Mouse (Mus musculus) adrenal gland, adult 8-10 months (tissue): ENCODE data around the gene Sik2. TPM values are rescaled to one million over a fixed set of nuclear protein-coding genes. Genes with fewer than 3 reads are reported as not detected.
A peak's percentile ranks its signal among the peaks of the same experiment; 100 is the strongest.

Experiments
- DNase-seq: peaks from one replicate; pipeline ENCODE4 v3.0.0; 2022
- total RNA-seq, 4 experiments: library from RNA; stranded (reverse); gene quantifications; 2 replicates each; pipeline ENCODE4 v1.2.4; 2022

Sik2 gene
- total RNA-seq, 4 experiments from 2014 or later = 58.6 to 85.4 (median 73.7) TPM

DNA sequence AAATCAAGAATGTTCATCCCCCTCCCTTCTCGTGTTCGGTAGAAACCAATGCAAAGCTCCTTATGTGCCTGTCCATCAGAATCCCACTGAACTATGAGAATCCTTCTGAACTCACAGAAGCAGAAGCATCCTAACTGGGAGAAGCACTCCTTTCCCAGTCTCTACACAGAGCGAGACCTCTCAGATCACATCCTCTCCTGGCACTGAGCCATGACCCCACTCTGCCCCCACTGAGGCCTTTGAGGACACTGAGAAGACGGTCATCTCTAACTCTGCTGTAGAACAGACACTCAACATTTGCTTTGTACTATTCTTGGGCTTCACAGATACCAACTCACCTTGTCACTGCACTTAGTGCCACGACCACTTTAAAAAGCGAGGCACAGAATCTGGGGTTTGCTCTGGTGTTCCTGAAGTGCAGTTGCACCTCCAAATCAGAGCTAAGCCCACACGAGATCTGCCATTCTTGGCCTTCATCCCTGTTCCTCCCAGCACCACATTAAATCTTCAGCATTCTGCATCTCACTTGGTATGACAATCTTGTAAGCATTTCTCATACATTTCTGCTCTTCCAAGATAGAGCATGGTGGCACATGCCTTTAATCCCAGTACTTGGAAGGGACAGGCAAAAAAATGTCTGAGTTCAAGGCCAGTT, 96.9 kb downstream of the Sik2 start:
- no peak for DNase-seq

DNA sequence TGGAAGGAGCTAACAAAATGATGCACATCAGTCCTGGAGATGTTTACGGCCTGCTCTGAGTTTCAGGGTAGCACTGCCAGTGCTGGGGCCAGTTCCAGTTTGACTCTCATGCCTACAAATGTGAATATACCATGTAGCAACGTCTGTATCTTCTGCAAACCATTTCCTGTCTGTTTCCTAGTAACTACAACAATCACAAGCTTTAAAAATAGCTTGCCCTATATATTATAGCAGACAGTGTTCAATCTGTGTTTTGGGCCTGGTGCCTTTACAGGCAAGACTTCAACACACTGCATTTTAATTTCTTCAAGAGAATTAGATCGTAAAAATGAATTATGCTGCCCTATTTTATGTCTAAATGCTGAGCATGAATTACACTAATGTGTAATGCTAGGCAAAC, 103.6 kb downstream of the Sik2 start:
- no peak for DNase-seq

DNA sequence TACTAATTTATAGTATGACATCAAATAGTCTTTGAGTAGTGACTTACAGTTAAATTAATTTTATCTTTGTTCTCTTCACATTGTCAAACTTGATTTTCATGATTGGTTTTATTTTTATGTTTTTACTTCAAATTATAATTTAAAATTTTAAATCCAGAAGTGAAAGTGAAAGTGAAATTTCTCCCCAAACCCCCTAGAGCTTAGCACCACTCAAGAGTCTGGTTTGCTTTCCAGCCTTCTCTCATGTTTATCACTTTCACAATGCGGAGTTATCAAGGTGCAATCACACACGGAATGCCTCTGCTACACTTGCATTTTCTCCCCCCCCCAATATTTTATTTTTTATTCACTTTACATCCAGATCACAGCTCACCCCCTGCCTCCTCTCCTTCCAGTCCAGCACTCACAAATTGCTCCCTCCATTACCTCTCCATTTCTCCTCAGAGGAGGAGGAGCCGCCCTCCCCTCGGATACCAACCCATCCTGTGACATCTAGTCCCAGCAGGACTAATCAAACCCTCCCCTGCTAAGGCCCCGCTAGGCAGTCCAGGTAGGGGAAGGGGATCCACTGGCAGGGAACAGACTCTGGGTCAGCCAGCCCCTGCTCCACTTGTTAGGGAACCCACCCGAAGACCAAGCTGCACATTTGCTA, 104.6 kb downstream of the Sik2 start:
- DNase-seq = no peak

DNA sequence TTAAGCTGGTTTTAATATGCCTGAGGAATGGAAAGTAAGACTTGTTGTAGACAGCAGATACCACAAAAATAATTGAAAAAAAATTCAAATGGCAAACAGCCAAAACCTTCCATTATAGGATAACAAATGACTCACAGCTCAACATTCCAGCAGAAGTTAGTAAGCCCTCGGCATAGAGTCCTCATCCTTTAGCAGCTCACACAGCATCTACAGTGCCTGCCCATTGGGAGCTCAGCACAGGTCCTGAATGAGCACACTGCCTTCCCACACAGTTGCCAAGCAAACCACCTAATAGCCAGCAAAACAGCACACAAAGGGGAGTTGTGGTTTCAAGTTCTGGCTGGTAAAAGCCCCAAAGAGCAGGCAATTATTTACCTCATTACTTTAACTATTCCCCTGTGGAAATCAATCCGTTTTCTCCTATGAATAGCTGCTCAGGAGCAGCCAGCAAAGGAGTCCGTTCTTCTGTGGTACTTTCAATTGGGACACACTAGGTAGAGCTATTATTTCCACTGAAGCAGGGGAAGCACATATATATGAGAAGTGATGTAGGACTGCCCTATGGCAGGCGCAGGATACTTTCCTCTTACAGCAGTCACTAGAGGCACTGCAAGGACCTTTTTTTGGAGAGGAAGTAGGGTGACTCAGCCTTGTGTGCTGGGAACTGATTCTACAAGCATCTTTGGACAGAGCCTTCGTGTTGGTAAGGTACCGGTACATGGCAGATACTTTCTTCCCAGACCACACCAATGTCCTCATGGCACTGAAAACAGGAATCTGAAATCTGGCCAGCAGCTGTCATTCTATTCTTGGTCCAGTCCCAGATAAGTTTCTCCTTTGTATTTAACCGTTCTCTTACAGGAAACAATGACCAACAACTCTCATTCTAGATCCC, 108.6 kb downstream of the Sik2 start:
- no peak for DNase-seq

DNA sequence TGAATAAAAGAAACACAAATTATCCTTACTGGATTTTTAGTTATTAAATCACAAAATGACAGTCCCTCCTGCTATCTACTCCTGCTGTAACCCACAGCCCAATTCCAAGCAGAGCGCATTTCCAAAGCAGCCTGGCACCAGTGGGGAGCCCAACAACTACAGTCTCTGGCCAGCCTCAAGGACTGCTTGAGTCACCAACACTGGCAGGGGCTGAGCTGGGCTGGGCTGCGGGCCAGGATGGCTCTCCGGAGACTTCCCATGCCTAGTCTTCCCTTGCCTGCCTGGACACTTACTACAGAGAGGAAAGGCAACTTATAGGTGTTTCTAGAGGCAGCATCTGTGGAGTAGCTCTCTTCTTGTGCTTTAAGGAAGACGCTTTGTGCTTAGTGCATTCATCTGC, 115.2 kb downstream of the Sik2 start:
- peak; percentile 87 for DNase-seq

DNA sequence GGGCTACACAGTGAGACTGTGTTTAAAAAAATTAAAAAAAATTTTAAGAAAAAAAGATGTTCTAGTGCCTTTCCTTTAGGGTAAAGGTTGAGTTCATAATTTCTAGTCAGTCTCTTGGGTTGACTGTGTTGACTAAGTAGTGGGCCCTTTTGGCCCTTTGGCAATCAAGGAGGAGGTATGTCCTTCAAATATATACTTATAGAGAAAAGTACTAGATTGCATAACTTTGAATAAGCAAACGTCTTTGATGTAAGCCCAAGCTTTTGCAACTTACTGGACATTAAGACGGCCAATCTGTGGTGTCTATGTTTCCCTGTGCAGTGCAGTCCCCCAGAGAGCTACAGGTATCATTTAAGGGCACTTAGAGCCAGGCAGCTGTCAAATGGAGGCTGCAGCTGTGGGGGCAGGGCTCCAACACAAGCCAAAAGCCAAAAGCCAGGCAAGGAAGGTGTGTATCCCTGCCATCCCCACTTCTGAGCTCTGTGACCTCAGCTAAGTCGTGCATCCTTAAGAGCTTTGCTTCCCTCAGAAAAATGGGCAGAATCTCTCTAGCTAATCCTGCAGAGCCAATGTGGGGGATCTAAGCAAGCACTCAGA, 118.3 kb downstream of the Sik2 start:
- no peak for DNase-seq

DNA sequence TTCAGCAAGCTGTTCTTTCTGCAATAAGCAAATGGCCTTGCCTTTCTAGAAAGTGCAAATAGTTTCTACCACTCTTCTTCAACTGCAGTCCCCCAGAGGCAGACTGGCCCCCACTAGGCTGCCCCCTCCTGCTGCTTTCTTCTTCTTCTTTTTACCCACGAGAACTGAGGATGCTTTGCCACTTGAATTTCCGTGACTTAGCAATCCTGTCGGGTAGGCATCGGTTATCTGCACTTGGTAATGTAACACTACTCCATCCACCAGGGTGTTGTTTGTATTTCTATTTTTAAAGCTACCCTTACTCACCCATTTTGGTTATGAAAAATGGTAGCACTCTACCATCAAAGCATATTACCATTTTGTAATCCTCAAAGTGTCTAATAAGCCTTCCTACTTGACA, 118.9 kb downstream of the Sik2 start:
- DNase-seq = no peak

DNA sequence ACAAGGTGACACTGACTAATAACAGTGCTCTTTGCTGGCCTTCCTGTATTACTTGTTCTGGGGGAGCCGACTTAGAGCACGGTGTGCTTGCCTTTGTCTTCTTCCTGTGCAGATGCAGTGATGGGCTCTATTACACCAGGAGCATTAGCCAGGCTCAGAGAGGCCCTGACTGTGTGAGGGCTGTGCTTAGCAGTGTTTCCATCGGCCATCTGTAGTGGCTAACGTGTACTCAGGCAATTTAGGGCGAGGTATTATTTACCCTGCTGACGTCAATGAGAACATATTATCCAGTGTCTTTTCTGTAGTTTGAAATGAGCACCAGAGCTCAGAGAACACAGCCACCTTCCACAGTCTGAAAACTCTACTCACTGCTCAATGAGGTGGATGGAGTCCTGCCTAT, 119.7 kb downstream of the Sik2 start:
- DNase-seq = no peak

DNA sequence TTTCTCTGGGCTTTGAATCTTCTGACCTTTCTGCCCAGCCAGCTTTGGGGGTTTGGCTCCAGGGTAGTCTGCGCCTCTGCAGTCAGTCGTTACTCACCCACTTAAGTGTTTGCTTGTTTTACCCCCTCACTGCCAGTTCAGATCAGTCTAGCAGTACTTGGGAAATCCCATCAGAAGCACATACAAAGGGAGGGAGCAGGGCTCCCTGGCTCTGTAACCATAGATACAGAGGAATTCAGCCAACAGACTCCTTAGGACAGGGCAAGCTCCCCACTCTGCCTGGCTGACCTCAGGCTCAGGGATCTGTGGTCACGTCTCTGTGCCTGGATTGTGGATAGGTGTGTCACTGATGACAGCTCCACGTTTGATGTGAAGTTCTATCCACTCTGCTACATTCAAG, 121.5 kb downstream of the Sik2 start:
- DNase-seq = no peak

DNA sequence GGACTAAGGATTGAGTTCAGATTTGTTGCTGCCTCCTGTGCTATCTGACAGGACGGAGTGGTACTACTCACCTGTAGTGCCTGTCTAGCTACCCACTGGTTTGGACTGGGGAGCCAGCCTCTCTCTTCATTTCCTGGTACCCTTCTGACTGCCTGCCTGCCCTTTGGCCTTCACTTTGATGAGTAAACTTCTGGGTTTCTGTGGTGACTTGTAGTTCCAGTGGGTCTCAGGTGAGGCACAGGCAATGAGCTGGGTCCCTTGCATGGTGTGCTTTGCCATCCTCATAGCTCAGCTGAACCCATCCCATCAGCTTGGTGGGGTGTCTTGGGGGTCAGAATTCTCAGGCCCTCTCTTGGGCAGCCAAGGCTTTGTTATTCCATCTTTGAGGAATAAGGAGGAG, 122.0 kb downstream of the Sik2 start:
- DNase-seq = no peak

DNA sequence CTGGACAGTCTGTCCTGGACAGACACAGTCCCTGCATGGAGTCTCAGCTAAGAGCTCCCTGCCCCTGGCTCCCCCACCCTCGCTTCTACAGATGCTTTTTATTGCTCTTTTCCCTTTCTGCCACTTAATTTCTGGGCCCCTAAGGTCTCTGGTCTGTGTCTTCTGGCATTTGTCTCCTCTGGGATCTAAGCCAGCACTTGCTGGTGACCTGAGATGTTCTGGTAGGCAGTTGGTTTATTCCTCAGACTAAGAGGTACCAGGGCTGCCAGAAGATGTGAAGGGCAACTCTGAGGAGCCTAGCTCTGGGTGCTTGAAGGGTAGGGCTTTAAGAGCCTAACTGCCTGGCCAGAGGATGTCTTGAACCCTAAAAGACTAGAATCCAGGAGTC, 123.3 kb downstream of the Sik2 start:
- DNase-seq = no peak

DNA sequence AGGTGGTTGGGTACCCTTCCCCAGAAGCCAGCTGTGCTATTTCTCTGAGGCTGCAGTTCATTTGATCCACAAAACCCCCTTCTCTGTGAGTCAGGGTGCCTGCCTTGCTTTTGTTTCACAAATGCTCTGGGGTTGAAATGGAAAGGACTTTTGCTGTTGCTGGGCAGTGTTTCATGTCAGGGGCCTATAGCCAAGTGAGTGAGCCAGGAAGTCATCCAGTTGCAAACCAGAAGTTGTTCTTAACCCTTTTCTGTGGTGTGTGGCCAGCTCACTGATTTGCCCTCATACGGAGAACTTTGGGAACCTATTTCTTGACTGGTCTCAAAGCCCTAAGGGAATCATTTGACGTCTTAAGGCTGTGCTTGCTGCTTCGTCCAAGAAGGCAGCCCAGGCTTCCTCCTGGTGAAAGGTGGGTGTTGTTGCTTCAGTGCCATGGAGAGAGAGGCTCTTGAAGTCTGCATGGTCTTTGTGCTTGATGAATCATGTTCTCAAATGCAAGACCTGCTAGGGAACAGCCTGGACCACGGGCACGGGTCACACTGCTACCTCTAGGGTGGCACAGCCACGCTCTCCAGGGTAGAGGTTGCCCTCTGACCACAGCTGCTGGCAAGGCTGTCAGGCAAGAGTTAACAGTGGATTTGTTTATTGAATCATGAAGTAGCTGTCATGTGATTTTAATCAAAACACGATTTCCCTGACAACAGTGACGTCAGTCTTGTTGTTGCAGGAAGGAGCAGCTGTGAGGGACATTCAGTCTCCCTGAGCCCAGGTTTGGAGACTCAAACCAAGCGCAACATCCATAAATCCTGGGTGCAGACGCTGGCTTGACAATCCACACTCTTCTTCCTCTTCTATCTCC, 123.9 kb downstream of the Sik2 start:
- peak; percentile 41 for DNase-seq

DNA sequence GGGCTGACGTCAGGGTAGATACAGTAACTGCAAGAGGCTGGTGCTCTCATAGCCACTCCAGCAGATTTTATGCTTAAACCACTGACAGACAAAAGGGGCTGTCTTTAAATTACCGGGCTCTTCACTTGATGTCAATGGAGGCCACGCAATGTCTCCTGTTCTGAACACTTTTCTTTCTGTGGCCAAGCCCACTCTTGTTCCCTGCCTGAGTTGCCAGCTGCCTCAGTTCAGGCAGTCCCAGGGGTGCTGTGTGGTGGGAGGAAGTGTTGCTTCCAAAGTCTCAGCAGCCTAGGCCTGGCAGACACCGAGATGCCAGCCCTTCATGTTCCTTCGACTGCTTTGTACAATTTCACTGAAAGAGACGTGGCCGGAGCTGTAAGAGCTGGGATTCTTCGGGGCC, 124.8 kb downstream of the Sik2 start:
- no peak for DNase-seq

DNA sequence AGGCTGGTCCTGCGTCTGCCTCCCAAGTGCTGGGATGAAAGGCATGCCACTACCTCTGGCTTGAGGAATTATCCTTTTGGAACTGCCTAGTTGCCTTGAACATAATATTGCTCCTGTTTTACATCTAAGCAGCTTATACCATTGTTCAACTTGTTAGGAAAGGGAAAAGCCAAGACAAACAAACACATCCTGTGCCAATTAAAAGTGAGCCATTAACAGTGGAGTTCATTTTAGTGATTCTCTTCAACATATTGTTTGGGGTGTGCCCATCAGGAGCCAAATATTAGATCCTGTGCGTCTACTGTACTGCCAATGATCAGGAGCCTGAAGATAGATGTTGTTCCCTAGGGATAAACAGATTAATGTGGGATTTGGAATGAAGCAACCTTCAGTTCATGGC, 126.7 kb downstream of the Sik2 start:
- no peak for DNase-seq

DNA sequence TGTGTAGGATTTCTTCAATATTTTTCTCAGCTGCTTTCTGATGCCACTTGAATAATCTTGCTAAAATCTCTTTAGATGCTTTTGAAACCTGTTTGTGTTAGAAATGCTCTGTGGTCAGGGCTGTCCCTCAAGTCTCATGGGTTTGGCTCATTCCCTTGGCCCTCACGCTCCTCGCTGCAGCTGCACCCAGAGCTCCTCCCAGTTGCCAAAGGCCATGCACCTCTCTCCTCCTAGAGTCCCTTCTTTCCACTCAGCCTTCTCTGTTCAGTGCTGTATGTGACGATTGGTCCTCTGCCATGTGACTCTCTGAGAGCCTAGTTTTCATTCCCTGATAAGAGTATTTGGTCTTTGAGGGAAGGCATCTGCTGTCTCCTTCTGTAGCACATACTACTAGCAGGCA, 131.4 kb downstream of the Sik2 start:
- no peak for DNase-seq

DNA sequence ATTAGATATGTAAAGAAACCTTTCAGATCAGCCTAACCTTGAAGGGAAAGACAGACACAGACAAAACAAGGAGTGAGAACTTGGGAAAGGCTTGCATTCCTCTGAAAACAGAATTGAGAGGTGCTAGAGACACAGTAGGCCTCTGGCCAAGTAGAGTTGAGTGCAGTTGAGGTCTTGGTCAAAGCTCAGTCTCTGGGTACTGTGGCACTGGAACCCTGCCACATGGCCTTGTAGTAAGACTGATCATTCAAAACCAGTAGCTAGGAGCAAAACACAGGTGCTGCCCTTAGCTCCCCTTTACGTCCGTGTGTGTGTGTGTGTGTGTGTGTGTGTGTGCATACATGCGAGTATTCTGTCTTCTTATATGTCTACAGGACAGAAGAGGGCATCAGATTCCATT, 132.6 kb downstream of the Sik2 start:
- peak; percentile 66 for DNase-seq

DNA sequence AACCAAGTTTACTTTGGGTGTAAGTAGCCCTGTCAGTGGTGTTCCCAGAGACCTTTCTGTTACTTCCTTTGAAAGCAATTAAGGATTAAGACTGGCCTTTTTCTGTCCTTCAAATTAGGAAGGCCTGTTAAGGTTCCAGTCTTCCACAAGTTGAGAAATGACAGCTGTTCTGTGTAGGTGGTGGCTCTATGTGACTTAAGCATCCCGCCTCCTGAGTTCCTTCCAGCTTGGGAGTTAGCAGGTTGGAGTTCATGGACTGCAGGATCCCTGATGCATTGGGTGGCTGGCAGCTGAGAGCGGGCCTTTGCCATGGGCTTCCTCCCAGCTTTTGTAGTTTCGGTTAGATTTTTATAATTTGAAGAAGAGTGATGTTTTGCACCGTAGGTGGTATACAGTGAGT, 133.4 kb downstream of the Sik2 start:
- no peak for DNase-seq

DNA sequence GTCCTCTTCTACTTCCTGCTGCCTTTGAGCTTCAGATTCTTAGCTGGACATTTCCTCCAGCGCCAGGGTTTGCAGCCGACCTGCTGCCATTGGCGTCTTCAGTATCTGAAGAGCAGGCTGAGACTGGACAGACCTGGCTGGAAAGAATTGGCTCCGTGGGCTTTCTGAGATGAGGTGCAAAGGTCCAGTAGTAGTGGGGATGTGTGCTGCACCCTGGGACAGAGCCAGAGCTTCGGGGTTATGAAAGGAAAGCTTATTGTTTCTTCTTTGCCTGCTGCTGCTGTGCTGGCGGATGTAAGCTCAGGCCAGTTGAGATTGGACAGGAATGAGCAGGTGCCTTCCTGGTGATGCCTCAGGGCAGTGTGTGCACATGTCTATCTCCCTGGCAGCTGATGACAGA, 134.8 kb downstream of the Sik2 start:
- no peak for DNase-seq

DNA sequence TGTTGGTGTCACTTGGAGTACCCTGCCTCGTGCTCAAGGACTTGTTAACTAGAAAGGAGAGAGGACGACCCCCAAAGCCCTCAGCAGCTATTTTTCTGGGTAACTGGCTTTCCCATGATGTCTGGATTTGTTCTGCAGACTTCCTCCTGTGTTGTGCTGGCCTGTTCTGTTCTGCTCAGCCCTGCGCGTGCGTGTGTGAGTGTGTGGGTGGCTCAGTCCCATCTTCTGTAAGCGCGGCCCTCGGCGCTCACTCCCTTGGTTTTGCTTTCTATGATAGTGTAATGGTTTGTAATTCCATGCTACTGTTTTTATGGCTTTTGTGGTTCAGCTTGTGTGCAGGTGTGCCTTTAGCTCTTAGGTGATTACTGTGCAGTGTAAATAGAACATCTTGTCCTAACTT, 135.7 kb downstream of the Sik2 start:
- no peak for DNase-seq

DNA sequence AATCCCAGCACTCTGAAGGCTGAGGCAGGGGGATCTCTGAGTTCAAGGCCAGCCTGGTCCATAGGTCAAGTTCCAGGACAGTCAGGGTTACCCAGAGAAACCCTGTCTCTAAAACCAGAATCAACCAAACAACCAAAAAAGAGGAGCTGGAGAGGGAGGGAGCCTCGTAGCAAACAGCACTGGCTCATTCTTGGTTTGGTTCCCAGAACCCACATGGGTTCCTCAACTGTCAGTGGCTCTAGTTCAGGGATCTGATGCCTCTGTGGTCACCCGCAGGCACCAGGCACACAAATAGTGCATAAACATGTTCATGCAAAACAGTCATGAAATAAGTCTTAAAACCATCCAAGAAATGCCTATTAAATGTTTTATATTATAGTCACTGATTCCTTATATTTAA, 140.7 kb downstream of the Sik2 start:
- no peak for DNase-seq

DNA sequence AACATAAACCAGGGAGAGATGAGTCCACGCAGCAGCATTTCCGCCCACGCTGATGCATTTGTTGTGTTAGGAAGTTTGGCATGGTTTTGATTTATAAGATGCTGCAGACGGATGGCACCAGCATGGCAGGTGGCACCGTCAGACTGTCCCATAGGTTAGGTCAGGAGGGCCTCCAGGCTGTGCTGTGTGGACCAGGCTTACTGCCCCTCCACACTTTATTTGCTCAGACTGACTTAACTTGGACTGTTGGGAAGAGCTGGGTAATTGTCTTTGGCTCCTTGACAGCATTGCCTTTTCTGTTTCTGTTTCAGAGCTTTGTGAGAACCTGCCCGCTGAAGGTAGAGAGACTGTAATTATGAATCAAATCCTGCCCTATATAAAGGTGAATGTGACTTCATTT, 141.9 kb downstream of the Sik2 start:
- no peak for DNase-seq

DNA sequence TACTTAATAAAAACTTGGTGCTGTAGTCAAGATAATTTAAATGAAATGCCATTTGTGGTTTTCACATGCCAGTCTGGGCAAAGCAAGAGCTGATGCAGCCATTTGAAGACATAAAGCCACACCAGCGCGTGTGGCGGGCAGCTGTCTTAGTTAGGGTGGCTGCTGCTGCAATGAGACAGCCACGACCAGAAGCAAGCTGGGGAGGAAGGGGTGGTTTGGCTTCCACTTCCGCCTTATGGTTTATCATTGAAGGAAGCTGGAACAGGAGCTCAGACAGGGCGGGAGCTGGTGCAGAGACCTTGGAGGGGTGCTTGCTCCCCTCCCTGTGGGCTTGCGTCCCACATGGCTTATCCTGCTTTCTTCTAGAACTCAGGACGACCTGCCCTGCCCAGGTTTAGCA, 143.1 kb downstream of the Sik2 start:
- DNase-seq = no peak
